Mouse (Mus musculus): ENCODE measurements around the gene Vmn2r20. TPM values are rescaled to one million over a fixed set of nuclear protein-coding genes. Genes with fewer than 3 reads are reported as not detected.
"Not testable (repeated sequence)": the region's sequence is repeated elsewhere in the genome, so short reads cannot be mapped to it uniquely, and the experiment has no call there.

Vmn2r20 gene
- total RNA-seq (2012; rRNA removed): not detected in 2 replicates
- total RNA-seq (2014; rRNA removed): not detected in 2 replicates
- polyA plus RNA-seq (2012; ENCODE audit: insufficient read length, low read depth): not detected in 2 replicates

- H3K27ac ChIP-seq (ENCODE audit: insufficient read depth, low read depth); in situ Hi-C loops (cut with MboI; ENCODE audit: low pct_ligation_motif_present, low pct_unique_long_range_greater_than_20kb, low sequenced_read_pairs); H3K4me1 ChIP-seq (ENCODE audit: control insufficient read depth in 1 of 2, insufficient read depth in 2 of 2); dilution Hi-C loops (cut with MboI; ENCODE audit: extremely low pct_ligation_motif_present, extremely low pct_unique_long_range_greater_than_20kb, low sequenced_read_pairs); H3K27me3 ChIP-seq (replicated peaks); H3K4me2 ChIP-seq (ENCODE audit: insufficient read depth, low read depth, poor library complexity, severe bottlenecking); H3K79me2 ChIP-seq (replicated peaks; ENCODE audit: control insufficient read depth, extremely low read depth, insufficient read depth, poor library complexity, severe bottlenecking); H3K36me3 ChIP-seq (replicated peaks in 1 of 2; ENCODE audit: control insufficient read depth in 1 of 2, insufficient read depth in 1 of 2, low read length in 1 of 2); H3K9me3 ChIP-seq (replicated peaks; ENCODE audit: low read length); H3K9ac ChIP-seq (ENCODE audit: insufficient read depth, low read depth); H3K4me3 ChIP-seq (replicated peaks in 1 of 3; ENCODE audit: low read depth in 2 of 3, low read length in 2 of 3, poor library complexity in 1 of 3); DNase-seq (ENCODE audit: extremely low read depth): not testable (repeated sequence)
These were observed at the start of gene Vmn2r20 for GRCm38 (mm10) chr6:123418016-123418415. TSS of gene Vmn2r20 (minus strand) at chr6:123418116.

- H3K79me2 ChIP-seq (replicated peaks; ENCODE audit: control insufficient read depth, extremely low read depth, insufficient read depth, poor library complexity, severe bottlenecking); dilution Hi-C loops (cut with MboI; ENCODE audit: extremely low pct_ligation_motif_present, extremely low pct_unique_long_range_greater_than_20kb, low sequenced_read_pairs); H3K27ac ChIP-seq (ENCODE audit: insufficient read depth, low read depth); DNase-seq (ENCODE audit: extremely low read depth); H3K9me3 ChIP-seq (replicated peaks; ENCODE audit: low read length); H3K27me3 ChIP-seq (replicated peaks); H3K9ac ChIP-seq (ENCODE audit: insufficient read depth, low read depth); H3K36me3 ChIP-seq (replicated peaks in 1 of 2; ENCODE audit: control insufficient read depth in 1 of 2, insufficient read depth in 1 of 2, low read length in 1 of 2); in situ Hi-C loops (cut with MboI; ENCODE audit: low pct_ligation_motif_present, low pct_unique_long_range_greater_than_20kb, low sequenced_read_pairs); H3K4me1 ChIP-seq (ENCODE audit: control insufficient read depth in 1 of 2, insufficient read depth in 2 of 2); H3K4me2 ChIP-seq (ENCODE audit: insufficient read depth, low read depth, poor library complexity, severe bottlenecking); H3K4me3 ChIP-seq (replicated peaks in 1 of 3; ENCODE audit: low read depth in 2 of 3, low read length in 2 of 3, poor library complexity in 1 of 3): not testable (repeated sequence)
These were observed 6.5 kb upstream of the Vmn2r20 start for GRCm38 (mm10) chr6:123424413-123424812.

- in situ Hi-C loops (cut with MboI; ENCODE audit: low pct_ligation_motif_present, low pct_unique_long_range_greater_than_20kb, low sequenced_read_pairs): not testable (repeated sequence)
These were observed 10.8 kb downstream of the Vmn2r20 start for GRCm38 (mm10) chr6:123406918-123407665.

GRCm38 (mm10) chr6:123388824-123389223 is 29.1 kb downstream of the Vmn2r20 start:
- H3K4me3 ChIP-seq (replicated peaks in 1 of 3; ENCODE audit: low read depth in 2 of 3, low read length in 2 of 3, poor library complexity in 1 of 3); in situ Hi-C loops (cut with MboI; ENCODE audit: low pct_ligation_motif_present, low pct_unique_long_range_greater_than_20kb, low sequenced_read_pairs); H3K27ac ChIP-seq (ENCODE audit: insufficient read depth, low read depth); dilution Hi-C loops (cut with MboI; ENCODE audit: extremely low pct_ligation_motif_present, extremely low pct_unique_long_range_greater_than_20kb, low sequenced_read_pairs); H3K9ac ChIP-seq (ENCODE audit: insufficient read depth, low read depth); H3K4me2 ChIP-seq (ENCODE audit: insufficient read depth, low read depth, poor library complexity, severe bottlenecking); H3K36me3 ChIP-seq (replicated peaks in 1 of 2; ENCODE audit: control insufficient read depth in 1 of 2, insufficient read depth in 1 of 2, low read length in 1 of 2); H3K27me3 ChIP-seq (replicated peaks); H3K4me1 ChIP-seq (ENCODE audit: control insufficient read depth in 1 of 2, insufficient read depth in 2 of 2); H3K9me3 ChIP-seq (replicated peaks; ENCODE audit: low read length); DNase-seq (ENCODE audit: extremely low read depth); H3K79me2 ChIP-seq (replicated peaks; ENCODE audit: control insufficient read depth, extremely low read depth, insufficient read depth, poor library complexity, severe bottlenecking): not testable (repeated sequence)

More at GRCm38 (mm10) chr6:123406918-123407665, 10.8 kb downstream of the Vmn2r20 start:
- H3K4me2 ChIP-seq (ENCODE audit: insufficient read depth, low read depth, poor library complexity, severe bottlenecking); H3K36me3 ChIP-seq (replicated peaks in 1 of 2; ENCODE audit: control insufficient read depth in 1 of 2, insufficient read depth in 1 of 2, low read length in 1 of 2); DNase-seq (ENCODE audit: extremely low read depth); H3K9me3 ChIP-seq (replicated peaks; ENCODE audit: low read length); H3K4me3 ChIP-seq (replicated peaks in 1 of 3; ENCODE audit: low read depth in 2 of 3, low read length in 2 of 3, poor library complexity in 1 of 3); H3K9ac ChIP-seq (ENCODE audit: insufficient read depth, low read depth); H3K79me2 ChIP-seq (replicated peaks; ENCODE audit: control insufficient read depth, extremely low read depth, insufficient read depth, poor library complexity, severe bottlenecking); H3K27me3 ChIP-seq (replicated peaks); H3K4me1 ChIP-seq (ENCODE audit: control insufficient read depth in 1 of 2, insufficient read depth in 2 of 2); dilution Hi-C loops (cut with MboI; ENCODE audit: extremely low pct_ligation_motif_present, extremely low pct_unique_long_range_greater_than_20kb, low sequenced_read_pairs); H3K27ac ChIP-seq (ENCODE audit: insufficient read depth, low read depth): not testable (repeated sequence)

Data from CH12.LX (cell line).